Mouse (Mus musculus): ENCODE measurements around the gene Emx2.

Gene Emx2

DNA sequence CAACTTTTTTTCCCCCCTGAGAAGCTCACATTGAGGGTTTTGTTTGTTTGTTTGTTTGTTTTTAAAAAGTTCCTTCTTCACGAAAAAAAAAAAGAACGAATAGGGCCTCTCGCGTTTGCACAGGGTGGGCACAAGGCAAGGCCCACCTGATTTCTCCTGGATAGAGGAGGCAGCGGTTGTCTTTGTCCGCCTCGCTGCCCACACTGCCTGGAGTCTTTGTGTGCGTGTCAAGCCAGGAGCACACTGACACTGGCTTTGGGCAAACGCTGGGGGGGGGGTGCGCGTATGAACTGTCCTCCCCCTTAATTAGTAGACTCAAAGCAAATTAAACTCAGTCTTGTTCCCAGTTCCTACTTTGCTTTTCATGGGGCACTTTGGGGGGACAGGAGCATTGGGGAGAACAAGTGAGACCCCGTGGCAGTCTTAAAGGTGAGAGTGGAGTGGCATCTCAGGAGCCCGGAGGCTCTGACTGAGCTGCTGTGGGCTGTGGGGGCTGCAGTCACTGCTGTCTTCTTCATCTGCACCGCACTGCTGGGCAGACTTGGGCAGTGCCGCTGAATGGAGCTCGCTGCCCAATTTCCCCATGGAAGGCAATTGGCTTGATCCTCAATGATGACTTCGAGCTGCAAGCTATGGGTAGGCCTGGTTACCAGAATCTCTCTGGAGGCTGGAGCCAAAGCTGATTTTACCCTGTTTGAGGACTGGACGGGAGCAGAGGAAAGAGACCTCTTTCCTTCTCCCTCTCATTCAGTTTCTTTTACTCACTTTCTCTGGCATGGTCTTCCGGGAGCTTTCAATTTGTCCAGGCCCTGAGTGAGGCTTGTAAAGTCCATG is 4.5 kb downstream of the Emx2 start:
- no peak for ATAC-seq (ENCODE audit: low TSS enrichment)

DNA sequence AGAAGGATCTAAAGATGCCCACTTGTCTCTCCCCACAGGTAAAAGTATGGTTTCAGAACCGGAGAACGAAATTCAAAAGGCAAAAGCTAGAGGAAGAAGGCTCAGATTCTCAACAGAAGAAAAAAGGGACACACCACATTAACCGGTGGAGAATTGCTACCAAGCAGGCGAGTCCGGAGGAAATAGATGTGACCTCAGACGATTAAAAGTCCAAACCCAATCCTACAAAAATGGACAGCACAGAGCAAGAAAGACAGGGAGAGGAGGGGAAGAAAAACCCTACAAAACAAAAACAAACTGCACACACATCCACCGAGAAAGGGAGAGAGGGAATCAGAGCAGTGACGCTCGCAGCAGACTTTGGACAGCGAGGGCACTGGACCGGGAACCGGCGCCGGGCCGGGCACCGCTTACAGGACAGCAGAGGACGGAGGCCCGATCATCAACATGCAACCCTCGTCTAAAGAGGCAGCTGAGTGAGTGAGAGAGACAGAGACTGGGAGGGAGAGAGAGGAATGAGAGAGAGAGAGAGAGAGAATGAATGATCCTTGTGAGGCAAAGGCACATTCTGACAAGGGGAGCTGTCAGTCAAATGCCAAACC is 5.8 kb downstream of the Emx2 start:
- ATAC-seq (ENCODE audit: low TSS enrichment) = no peak

DNA sequence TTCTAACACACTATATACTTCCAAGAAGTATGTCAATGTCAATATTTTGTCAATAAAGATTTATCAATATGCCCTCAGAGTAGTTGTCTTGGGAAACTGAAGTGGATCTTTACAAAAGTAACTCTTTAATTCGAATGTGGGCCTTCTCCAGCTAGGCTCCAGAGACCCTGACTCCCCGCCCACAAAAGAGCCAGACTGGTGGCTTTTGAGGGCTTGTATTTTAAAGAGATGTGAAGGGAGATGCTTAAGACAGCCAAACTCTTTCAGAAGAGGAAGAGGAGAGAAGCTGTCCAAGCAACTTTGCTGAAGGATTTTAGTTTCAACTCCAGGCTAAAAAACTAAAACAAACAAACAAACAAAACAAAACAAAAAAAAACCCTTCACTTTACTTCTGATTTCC is 7.1 kb downstream of the Emx2 start:
- no peak for ATAC-seq (ENCODE audit: low TSS enrichment)

DNA sequence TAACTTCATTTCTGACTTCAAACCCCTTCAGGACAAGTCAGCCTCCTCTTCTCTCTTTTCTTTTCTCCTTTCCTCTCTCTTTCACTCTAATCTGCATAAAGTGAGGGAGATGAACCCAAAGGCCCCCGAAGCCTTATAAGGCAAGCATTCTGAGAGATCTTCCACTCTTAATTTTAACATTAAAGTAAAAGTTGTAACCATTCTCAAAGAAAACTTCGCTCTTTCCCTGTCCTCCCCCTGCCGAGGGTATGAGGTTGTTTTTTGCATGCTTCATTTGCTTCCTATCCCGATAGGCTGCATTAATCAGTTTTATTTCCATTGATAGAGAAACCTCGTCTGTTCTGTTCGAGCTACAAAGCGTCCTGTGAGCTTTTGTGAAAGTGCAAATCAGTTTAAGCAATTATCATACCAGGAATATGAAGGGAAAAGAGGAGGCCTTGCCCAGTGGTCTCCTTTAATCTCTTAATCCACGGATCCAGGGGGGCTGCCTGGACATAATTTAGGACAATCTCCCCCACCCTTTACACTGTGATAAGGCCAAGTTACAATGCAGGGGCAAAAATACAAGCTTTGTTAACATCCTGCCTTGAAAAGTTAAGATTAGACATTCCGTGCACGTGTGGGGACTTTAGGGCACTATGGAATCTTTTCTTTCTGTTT is 7.7 kb downstream of the Emx2 start:
- ATAC-seq (ENCODE audit: low TSS enrichment) = no peak

DNA sequence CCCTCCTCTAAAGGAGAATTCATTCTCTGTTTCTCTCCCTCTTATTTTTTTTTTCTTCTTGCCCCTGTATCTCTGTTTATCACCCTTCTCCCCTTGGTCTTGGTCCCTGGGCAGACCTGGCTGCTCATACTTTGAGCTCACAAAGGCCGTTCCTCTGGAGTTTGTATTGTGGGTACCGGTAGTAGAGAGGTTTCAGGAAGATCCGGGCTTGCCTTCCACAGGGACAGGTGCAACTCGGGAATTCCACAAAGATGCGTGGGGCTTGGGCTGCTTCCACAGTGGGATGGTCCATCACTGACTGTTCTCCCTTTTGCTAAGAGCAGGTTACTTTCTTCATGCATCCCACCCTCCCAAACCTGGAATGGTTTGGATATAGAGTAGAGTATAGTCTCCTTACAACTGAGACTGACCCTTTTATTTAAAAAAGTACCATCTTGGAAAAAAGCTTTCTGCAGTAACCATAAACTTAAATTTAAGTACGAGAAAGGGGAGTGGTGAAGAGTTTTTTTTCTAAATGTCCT is 8.3 kb downstream of the Emx2 start:
- no peak for ATAC-seq (ENCODE audit: low TSS enrichment)

DNA sequence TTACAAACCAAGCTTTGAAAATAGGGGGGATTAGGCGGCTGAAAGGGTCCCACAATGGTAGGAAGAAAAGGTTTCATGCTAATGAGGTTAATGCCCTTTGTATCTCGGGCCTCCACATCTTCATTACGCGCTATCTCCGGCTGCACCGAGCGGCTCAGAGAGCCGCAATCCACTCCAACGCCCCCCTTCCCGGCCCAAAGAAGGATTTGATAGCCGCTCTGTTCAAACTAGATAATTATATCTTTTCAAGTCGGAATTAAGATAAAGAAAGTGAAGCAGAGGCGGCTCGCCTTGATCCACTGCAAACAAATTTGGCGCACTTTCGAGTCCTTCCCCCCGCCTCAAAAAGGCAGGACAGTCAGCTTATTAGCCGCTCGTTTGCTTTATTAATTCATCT is 8.8 kb downstream of the Emx2 start:
- ATAC-seq (ENCODE audit: low TSS enrichment) = no peak

DNA sequence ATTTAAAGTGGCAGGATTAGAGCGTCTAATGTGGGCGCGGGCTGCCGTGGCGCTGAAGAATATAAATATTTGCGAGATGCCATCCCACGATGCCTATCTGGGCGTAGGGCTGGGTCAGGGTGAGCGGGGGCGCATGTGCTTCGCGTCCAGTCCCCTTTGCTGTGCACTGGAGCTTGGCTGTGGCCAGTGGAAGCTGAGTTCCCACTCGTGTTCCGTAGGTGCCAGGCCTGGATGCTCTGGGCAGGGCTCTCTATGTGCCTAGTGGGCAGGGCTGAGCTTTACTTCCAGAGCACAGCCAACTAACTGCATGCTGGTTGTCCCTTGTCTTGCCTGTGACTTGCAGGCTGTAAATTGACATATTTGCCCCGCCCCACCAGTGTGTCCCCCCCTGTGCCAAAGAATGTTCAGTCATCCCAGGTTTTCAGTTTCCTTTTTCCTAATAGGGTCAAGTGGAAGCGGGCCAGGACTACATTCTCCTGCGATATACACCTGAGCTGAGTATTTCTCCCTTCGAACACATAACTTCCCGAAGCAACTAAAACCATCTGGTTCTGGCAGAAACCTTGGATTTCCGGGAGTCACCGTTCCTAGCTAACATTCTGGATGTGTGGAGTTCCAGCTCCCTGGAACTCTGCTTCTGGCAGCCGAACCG is 9.4 kb downstream of the Emx2 start:
- ATAC-seq (ENCODE audit: low TSS enrichment) = no peak; the same call in 1 of the 2 replicates

DNA sequence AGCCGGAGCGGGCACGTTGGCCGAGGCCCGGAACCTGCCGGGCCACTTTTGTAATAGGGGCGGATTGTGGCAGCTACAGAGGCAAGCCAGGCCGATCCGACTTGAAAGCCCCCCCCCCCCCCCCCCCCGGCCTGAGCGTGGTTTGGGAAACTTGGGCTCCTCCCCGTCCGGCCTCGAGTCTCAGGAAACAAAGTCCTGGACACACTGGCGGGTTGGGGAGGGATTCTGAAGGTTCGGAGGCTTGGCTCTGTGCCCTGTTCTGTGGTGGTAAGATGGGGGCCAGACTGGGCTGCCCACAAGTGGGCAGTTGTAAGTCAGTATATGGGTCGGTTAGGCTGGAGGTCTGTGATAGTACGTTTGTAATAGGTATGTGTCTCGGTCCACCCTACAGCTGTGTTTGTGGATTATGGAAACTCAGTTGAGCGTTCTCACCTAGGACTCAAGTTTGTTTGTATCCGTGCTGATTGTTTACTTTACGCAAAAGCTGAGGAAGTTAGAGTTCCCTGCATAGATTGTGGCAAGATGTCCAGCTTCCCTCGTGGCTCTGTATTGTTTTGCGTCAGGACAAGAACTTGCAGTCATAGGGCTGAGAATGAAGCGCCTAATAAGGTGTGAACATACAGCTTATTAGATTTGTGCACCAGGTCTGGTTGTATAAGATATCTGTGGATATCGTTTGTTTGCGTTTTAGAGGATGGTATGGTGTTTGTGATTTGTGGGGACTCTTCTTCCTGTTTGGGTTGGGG is 10.1 kb downstream of the Emx2 start:
- no peak for ATAC-seq (ENCODE audit: low TSS enrichment)

DNA sequence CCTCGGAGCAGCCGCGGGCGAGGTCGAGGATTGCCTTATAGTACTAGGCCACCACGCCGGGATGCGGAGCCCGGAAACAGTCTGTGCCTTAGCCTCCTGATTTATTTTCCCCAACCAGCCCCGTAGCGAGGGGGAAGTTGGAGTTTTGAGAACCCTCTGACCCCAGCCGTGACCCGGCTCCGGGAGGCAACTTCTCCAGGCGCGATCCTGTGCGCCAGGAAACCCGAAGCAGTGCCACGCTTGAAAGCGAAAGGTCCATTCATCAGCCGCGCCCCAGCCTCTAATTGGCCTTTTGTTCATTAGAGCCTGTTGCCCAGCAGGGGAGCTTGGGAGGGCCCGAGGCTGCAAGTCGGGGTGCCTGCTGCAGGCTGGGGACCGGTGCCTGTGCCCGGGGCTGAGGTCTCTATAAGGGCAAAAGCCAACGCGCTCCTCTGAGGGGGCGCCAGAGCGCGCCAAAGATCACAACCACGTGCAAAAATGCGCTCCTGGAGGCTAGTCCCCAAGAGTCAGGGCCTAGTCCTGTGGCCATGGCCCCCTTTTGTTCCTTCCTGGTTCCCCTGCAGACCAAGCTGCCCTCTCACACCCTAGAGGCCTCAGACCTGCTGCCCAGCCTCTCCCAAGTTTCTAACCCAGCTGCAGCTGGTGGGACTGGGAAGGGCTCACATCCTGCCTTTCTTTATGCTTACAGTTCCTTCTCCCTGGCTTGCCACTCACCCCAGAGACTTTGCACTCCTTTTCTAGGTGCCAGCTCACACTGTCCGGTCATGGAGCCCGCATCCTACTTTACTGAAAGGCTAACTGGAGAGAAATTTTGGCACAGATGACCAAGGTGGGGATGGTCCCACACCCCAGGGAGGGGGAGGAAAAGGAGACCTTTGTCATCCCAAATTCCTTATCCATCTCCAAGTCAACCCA is 11.1 kb downstream of the Emx2 start:
- ATAC-seq (ENCODE audit: low TSS enrichment) = no peak

DNA sequence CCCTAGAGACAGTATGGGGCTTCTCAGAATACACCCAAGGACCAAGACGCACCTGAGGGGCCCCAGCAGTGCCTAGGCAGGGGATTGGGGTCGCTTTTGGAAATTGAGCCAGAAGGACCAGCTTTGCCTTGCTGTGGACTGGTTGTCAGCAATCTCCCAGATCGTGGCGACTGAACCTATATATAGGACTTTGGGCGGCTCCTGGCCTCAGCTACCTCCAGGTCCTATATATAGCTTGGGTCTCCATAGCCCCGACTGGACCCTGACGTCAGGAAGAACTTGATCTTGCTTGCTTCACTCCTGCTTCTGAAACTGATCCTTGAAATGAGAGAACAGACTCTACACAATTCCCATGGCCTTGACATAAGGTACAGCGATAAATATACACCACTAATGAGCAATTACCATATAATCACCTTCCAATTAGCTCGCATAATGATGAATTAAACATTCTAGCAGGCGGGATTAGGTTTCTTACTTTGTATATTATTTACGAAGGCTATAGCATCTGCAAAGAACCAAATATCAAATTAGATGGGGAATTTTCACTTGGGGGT is 12.0 kb downstream of the Emx2 start:
- no peak for ATAC-seq (ENCODE audit: low TSS enrichment)

DNA sequence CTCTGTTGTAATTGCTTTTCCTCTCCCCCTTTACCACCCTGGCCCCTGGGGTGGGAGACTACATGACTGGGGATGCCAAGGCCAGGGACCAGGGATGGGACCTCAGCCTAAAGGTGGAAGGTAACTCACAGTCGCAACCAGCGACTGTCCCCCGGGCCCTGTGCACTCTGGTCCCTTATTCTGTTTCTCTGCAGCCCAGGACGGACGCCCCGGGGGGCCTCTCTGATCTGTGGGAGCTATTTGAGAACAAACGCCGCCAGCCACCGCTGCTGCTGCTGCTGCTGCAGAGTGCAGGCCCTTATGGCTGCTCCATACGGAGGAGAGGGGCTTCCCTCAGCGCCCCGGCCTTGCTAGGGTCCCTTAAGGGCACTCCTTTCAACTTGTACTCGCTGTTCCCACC is 12.7 kb downstream of the Emx2 start:
- ATAC-seq (ENCODE audit: low TSS enrichment) = no peak

DNA sequence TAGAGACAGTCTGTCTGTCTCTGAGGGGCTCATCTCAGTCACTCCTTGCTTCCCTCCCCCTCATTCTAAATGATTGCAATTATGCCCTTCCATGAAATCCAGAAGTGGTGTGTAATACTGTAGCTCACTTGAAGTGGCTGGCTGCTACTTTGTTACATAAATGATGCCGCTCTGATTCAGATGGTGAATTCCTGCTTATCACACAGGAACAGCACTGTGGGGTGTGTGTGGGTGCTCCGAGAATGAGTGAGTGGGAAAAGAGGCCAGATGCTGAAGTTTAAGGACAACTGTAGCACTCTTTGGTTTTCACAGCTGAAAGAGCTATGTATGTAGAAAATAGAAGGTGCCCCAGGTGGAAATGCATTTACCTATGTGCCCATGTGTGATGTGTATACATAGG is 14.7 kb downstream of the Emx2 start:
- peak; percentile 92 for ATAC-seq (ENCODE audit: low TSS enrichment)

DNA sequence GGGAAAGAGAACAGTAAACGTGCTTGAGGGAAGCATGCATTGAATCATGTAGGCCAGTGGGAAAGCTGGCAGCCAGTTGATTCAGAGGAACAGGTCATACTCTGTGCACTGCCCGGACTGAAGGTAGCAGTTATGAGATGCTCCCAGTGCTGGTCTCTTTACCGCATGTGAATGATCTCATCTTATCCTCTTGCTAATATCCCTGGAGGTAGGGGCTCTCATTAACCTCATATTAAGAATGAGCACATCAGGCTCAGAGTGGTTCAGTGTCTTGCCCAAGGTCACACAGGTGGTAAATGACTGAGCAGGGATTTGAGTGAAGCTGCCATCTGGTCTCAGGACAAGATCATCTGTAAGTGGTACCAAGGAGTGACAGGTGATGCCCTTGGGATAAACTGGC is 21.7 kb downstream of the Emx2 start:
- ATAC-seq (ENCODE audit: low TSS enrichment) = no peak

DNA sequence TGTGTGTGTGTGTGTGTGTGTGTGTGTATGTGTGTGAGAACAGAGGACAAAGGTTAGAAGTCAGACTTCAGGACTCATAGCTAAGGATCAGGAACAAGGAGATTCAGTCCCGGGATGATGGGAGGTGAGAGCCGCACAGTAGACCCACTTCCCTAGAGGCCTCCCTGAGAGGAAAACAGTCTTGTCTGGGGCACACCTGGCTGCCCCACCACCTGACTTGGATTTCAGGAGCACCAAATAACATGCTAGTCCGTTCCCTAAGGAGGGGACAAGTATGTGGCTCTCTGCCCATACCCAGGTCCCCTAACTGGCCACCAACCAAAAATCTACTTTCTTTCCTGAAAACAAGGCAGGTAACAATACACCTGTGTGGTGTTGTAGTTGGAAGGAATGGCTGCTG is 22.4 kb downstream of the Emx2 start:
- ATAC-seq (ENCODE audit: low TSS enrichment) = no peak

DNA sequence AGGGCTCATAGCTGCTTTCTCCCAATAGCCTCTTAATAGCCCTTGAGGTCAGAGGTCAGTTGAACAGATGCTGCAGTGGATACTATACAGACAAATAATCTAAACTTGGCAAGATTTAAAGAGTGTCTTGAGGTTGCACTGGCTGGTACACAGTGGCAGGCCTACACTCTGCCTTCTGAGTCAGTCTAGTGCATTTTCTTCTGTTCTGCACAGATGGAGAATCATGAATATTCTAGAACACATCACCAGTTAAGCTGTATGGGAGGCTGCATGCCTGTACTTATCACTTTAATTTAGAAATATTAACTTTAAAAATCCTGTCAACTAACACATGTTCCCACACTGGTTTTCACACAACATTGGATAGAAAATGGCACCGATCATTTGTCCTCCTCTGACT is 34.1 kb downstream of the Emx2 start:
- peak; percentile 94 for ATAC-seq (ENCODE audit: low TSS enrichment)

DNA sequence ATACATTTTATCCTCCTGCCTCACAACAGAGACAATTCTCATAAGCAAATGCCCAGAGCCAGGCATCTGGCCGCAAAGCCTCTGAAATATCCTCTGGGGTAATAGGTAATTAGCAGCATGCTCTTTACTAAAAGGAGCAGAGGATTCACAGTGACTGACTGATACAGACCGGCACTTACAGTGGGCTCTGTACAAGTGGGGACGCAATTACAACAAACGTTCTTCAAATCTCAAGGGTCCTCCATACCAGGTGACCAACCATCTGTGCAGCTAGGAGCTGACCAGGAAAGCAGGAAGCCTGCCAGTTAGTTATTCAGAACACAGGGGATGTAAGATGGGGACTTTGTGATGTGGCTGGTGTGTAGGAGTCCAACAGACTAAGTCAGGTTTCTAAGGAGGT is 38.7 kb downstream of the Emx2 start:
- ATAC-seq (ENCODE audit: low TSS enrichment) = no peak

DNA sequence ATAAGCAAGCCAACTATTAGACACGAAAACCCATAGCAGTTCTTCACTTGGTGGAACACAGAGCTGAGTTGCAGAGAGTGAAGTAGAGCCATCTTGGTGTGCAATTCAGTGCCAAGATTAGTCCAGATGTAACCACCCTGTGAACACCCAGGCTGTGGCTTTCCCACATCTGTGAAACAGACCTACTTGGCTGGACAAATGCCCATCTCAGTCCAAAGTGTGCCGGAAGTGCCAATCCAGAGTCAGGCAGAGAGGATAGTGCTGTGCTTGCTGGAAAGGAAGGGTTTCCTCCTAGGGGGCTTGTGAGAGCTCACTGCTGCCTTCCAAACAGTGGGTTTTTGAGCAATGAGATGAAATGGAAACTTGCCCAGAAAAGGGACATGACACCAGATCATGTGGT is 50.7 kb downstream of the Emx2 start:
- ATAC-seq (ENCODE audit: low TSS enrichment) = no peak

DNA sequence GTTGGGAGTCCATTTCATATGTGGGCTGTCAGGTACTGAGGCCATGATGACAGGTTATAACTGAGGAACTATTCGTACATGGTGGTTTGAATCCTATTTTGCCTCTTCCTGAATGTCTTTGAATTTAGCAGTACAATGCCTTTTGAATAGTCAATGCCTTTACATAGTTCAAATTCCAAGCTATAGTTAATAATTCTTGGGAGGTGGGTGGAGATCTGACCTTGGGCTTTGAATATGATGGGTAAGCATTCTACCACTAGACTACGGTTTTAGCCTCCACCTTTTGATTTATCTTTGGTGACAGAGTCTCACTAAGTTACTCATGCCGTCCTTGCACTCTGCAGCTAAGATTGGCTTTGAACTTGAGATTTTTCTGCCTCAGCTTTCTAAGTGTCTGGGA is 55.0 kb downstream of the Emx2 start:
- ATAC-seq (ENCODE audit: low TSS enrichment) = no peak

Data from frontal cortex, adult (tissue).